Mouse (Mus musculus) intestine, embryonic 14.5 days (tissue): Measurements from ENCODE around the gene Matk. TPM values are rescaled to one million over a fixed set of nuclear protein-coding genes. Genes with fewer than 3 reads are reported as not detected.
"Not testable (repeated sequence)": the region's sequence is repeated elsewhere in the genome, so short reads cannot be mapped to it uniquely, and the experiment has no call there.

Source experiments
- ATAC-seq: fragments of 200-750 bp; cut with Nextera tagmentation; replicated peaks from 2 replicates; pipeline ENCODE4 v1.8.0; 2017; ENCODE audit warnings: low read depth, moderate number of reproducible peaks, moderate TSS enrichment, moderate library complexity; ENCODE audit not compliant: low FRiP score, low TSS enrichment
- DNase-seq: peaks from one replicate; pipeline ENCODE4 v3.0.0-alpha.2; 2018; ENCODE audit warnings: low spot score
- H3K27ac ChIP-seq: fragments of 300-500 bp; sonication (generic); 2 replicates; pipeline ENCODE4 v1.5.1; 2014; ENCODE audit warnings: low read depth, mild to moderate bottlenecking, control low read depth
- H3K27me3 ChIP-seq: fragments of 300-500 bp; sonication (generic); replicated peaks from 2 replicates; pipeline ENCODE4 v1.6.1; 2014; ENCODE audit warnings: low read length, control low read depth; ENCODE audit not compliant: control insufficient read depth, insufficient read depth
- H3K36me3 ChIP-seq: fragments of 300-500 bp; sonication (generic); 2 replicates; pipeline ENCODE4 v1.6.1; 2014; ENCODE audit warnings: low read length, control low read depth; ENCODE audit not compliant: control insufficient read depth, insufficient read depth
- H3K4me1 ChIP-seq: fragments of 300-500 bp; sonication (generic); replicated peaks from 2 replicates; pipeline ENCODE4 v1.6.1; 2014; ENCODE audit warnings: low read length, control low read depth, mixed read lengths; ENCODE audit not compliant: control insufficient read depth, insufficient read depth
- H3K4me2 ChIP-seq: fragments of 300-500 bp; sonication (generic); 2 replicates; pipeline ENCODE4 v1.6.1; 2014; ENCODE audit warnings: low read length
- H3K4me3 ChIP-seq: fragments of 300-500 bp; sonication (generic); 2 replicates; pipeline ENCODE4 v1.5.1; 2014; ENCODE audit warnings: low read depth, low read length, control low read depth, mixed read lengths
- H3K9ac ChIP-seq: fragments of 300-500 bp; sonication (generic); 2 replicates; pipeline ENCODE4 v1.6.1; 2014; ENCODE audit warnings: mild to moderate bottlenecking, low read length
- H3K9me3 ChIP-seq: fragments of 300-500 bp; sonication (generic); 2 replicates; pipeline ENCODE4 v1.6.1; 2016; ENCODE audit warnings: low read length, control low read depth; ENCODE audit not compliant: control insufficient read depth
- WGBS: fragments of 180-500 bp; shearing (Covaris S2); extraction: QIAGEN DNeasy Blood & Tissue Kit; methylation state at CpG from one replicate; pipeline ENCODE4 v1.1.7; 2014; 5-methylcytosine and 5-hydroxymethylcytosine counted together
- polyA plus RNA-seq: library from polyadenylated mRNA; unstranded; fragments of >200 nt; fragmentation: Nextera tagmentation; extraction: Ambion mirVana; gene quantifications from 2 replicates; pipeline ENCODE4 v1.2.1, GENCODE M21; 2014

The Matk gene
- polyA plus RNA-seq, result 2.5 and 4.1 TPM in 2 replicates

- ATAC-seq, result peak; percentile 23; the same call in 1 of the 2 replicates
- H3K4me3 ChIP-seq, result peak within 1 kb of the TSS; percentile 6; the same call in 1 of the 2 replicates
- peaks cover 55% of the 10 kb centered on the region for H3K27me3 ChIP-seq
- peak within 1 kb of the TSS; percentile 31; the same call in 1 of the 2 replicates for H3K4me2 ChIP-seq
- no peak within 1 kb of the TSS for H3K27ac ChIP-seq
- H3K9ac ChIP-seq, result no peak within 1 kb of the TSS
- H3K9me3 ChIP-seq, result no peaks in the 10 kb centered on the region
- H3K4me1 ChIP-seq, result peaks cover 4% of the 10 kb centered on the region
- WGBS, result 12% methylated on average over 43 of the region's 44 CpGs
- no peaks in the 10 kb centered on the region for H3K36me3 ChIP-seq
- DNase-seq, result no peak
These were observed at the start of gene Matk for GRCm38 (mm10) chr10:81252424-81253419. TSS of gene Matk (plus strand) at chr10:81252935.

GRCm38 (mm10) chr10:81202978-81203720 is 49.6 kb upstream of the Matk start:
- Histone ChIP-seq H3K27ac (no peak overlapping the region), H3K27me3 (no peaks in the 10 kb centered on the region), H3K4me3 (no peak overlapping the region), H3K4me2 (no peak overlapping the region), H3K4me1 (no peaks in the 10 kb centered on the region), H3K9ac (no peak overlapping the region), H3K9me3 (no peaks in the 10 kb centered on the region), H3K36me3 (no peaks in the 10 kb centered on the region)
- ATAC-seq, result peak; percentile 47; the same call in 1 of the 2 replicates
- 55% methylated on average over 8 of the region's 8 CpGs for WGBS
- DNase-seq, result no peak

- Histone ChIP-seq H3K4me2 (no peak overlapping the region), H3K4me3 (no peak overlapping the region), H3K36me3 (no peaks in the 10 kb centered on the region), H3K4me1 (no peaks in the 10 kb centered on the region), H3K9me3 (no peaks in the 10 kb centered on the region), H3K27ac (no peak overlapping the region), H3K27me3 (no peaks in the 10 kb centered on the region), H3K9ac (no peak overlapping the region)
- ATAC-seq (no peak), DNase-seq (no peak)
- WGBS, result 66% methylated on average over 4 of the region's 4 CpGs
These were observed 48.6 kb upstream of the Matk start for GRCm38 (mm10) chr10:81204137-81204536.

GRCm38 (mm10) chr10:81210154-81210553 is 42.6 kb upstream of the Matk start:
- WGBS, result 93% methylated on average over 5 of the region's 5 CpGs
- H3K4me1 ChIP-seq, result no peaks in the 10 kb centered on the region
- H3K27ac ChIP-seq, result no peak overlapping the region
- H3K9me3 ChIP-seq, result no peaks in the 10 kb centered on the region
- no peak overlapping the region for H3K4me3 ChIP-seq
- H3K27me3 ChIP-seq, result no peaks in the 10 kb centered on the region
- H3K9ac ChIP-seq, result no peak overlapping the region
- DNase-seq (no peak), ATAC-seq (no peak)
- no peaks in the 10 kb centered on the region for H3K36me3 ChIP-seq
- no peak overlapping the region for H3K4me2 ChIP-seq

GRCm38 (mm10) chr10:81216260-81216659 is 36.5 kb upstream of the Matk start:
- H3K9ac ChIP-seq, result no peak overlapping the region
- WGBS, result 84% methylated on average over 6 of the region's 6 CpGs

GRCm38 (mm10) chr10:81216810-81217209 is 35.9 kb upstream of the Matk start:
- DNase-seq (no peak), ATAC-seq (no peak)
- WGBS, result 87% methylated on average over 6 of the region's 6 CpGs

More at GRCm38 (mm10) chr10:81216260-81216659, 36.5 kb upstream of the Matk start:
- Histone ChIP-seq H3K27me3 (no peaks in the 10 kb centered on the region), H3K4me3 (no peak overlapping the region), H3K9me3 (no peaks in the 10 kb centered on the region), H3K4me1 (no peaks in the 10 kb centered on the region), H3K4me2 (no peak overlapping the region), H3K36me3 (no peaks in the 10 kb centered on the region), H3K27ac (no peak overlapping the region)
- no peak for DNase-seq
- no peak for ATAC-seq

GRCm38 (mm10) chr10:81217267-81217666 is 35.5 kb upstream of the Matk start:
- not testable (repeated sequence) for H3K9ac ChIP-seq, H3K4me1 ChIP-seq, H3K4me3 ChIP-seq, ATAC-seq, H3K4me2 ChIP-seq, H3K9me3 ChIP-seq, DNase-seq, H3K36me3 ChIP-seq, H3K27ac ChIP-seq, H3K27me3 ChIP-seq
- 11% methylated on average over 1 of the region's 1 CpGs for WGBS

More at GRCm38 (mm10) chr10:81216810-81217209, 35.9 kb upstream of the Matk start:
- Histone ChIP-seq H3K4me2 (no peak overlapping the region), H3K4me1 (no peaks in the 10 kb centered on the region), H3K27me3 (no peaks in the 10 kb centered on the region), H3K9me3 (no peaks in the 10 kb centered on the region), H3K4me3 (no peak overlapping the region), H3K27ac (no peak overlapping the region), H3K9ac (no peak overlapping the region), H3K36me3 (no peaks in the 10 kb centered on the region)

GRCm38 (mm10) chr10:81217964-81218363 is 34.8 kb upstream of the Matk start:
- Histone ChIP-seq H3K36me3 (no peaks in the 10 kb centered on the region), H3K4me1 (no peaks in the 10 kb centered on the region), H3K9ac (no peak overlapping the region), H3K27ac (no peak overlapping the region), H3K9me3 (no peaks in the 10 kb centered on the region), H3K27me3 (no peaks in the 10 kb centered on the region), H3K4me3 (no peak overlapping the region), H3K4me2 (no peak overlapping the region)
- 35% methylated on average over 7 of the region's 7 CpGs for WGBS
- ATAC-seq, result peak; percentile 47; the same call in 1 of the 2 replicates
- DNase-seq, result peak; percentile 84
